Mouse (Mus musculus) neural tube, embryonic 12.5 days (tissue): ENCODE measurements around the gene Klk1b8. TPM values are rescaled to one million over a fixed set of nuclear protein-coding genes. Genes with fewer than 3 reads are reported as not detected.

Experiments used
- polyA plus RNA-seq: library from polyadenylated mRNA; unstranded; fragments of >200 nt; fragmentation: Nextera tagmentation; extraction: Ambion mirVana; gene quantifications from 2 replicates; pipeline ENCODE4 v1.2.1, GENCODE M21; 2016

Gene Klk1b8
- polyA plus RNA-seq, 1 experiment from 2014 or later, result not detected

Other genes with a start within 250 kb of the Klk1b8 start
- gene Klk13, start 238.1 kb upstream of the Klk1b8 start, polyA plus RNA-seq, result 0.10 TPM in 1 of 2 replicates, not detected in the other
- gene Klk12, start 181.8 kb upstream of the Klk1b8 start, polyA plus RNA-seq, result not detected in 2 replicates
- not detected in 2 replicates for gene Klk11, start 176.1 kb upstream of the Klk1b8 start, polyA plus RNA-seq
- 0.24 TPM in 1 of 2 replicates, not detected in the other for gene Klk10, start 169.6 kb upstream of the Klk1b8 start, polyA plus RNA-seq
- not detected in 2 replicates for gene Klk9, start 158.8 kb upstream of the Klk1b8 start, polyA plus RNA-seq
- 5.0 and 7.3 TPM in 2 replicates for gene Klk8, start 153.1 kb upstream of the Klk1b8 start, polyA plus RNA-seq
- not detected in 2 replicates for gene Klk7, start 139.4 kb upstream of the Klk1b8 start, polyA plus RNA-seq
- gene Klk6, start 126.2 kb upstream of the Klk1b8 start, polyA plus RNA-seq, result not detected in 2 replicates
- gene Klk5, start 108.7 kb upstream of the Klk1b8 start, polyA plus RNA-seq, result not detected in 2 replicates
- gene Klk4, start 69.5 kb upstream of the Klk1b8 start, polyA plus RNA-seq, result 0.15 and 0.20 TPM in 2 replicates
- gene Klk15, start 16.9 kb upstream of the Klk1b8 start, polyA plus RNA-seq, result not detected in 2 replicates
- gene Klk1b1, start 16.1 kb downstream of the Klk1b8 start, polyA plus RNA-seq, result not detected in 2 replicates
- not detected in 2 replicates for gene Klk1b9, start 25.4 kb downstream of the Klk1b8 start, polyA plus RNA-seq
- gene Klk1b11, start 45.2 kb downstream of the Klk1b8 start, polyA plus RNA-seq, result not detected in 2 replicates
- not detected in 2 replicates for gene Klk1b26, start 61.5 kb downstream of the Klk1b8 start, polyA plus RNA-seq
- gene Klk1b27, start 101.6 kb downstream of the Klk1b8 start, polyA plus RNA-seq, result not detected in 2 replicates
- gene Klk1b21, start 151.7 kb downstream of the Klk1b8 start, polyA plus RNA-seq, result not detected in 2 replicates
- not detected in 2 replicates for gene Klk1b22, start 162.0 kb downstream of the Klk1b8 start, polyA plus RNA-seq
- not detected in 2 replicates for gene Klk1b16, start 186.1 kb downstream of the Klk1b8 start, polyA plus RNA-seq
- gene Klk1b24, start 237.6 kb downstream of the Klk1b8 start, polyA plus RNA-seq, result not detected in 2 replicates
- gene Klk1b3, start 247.5 kb downstream of the Klk1b8 start, polyA plus RNA-seq, result not detected in 2 replicates